Mouse (Mus musculus) lung, adult 2 months (tissue): ENCODE measurements around the gene Rad51d.

Source experiments
- CTCF ChIP-seq: fragments of 200-500 bp; IDR thresholded peaks from 2 replicates; pipeline ENCODE4 v1.5.1; 2011; ENCODE audit warnings: mild to moderate bottlenecking, low read length, control low read depth; ENCODE audit not compliant: insufficient read depth
- POLR2A ChIP-seq: fragments of 200-500 bp; IDR thresholded peaks from 2 replicates; pipeline ENCODE4 v1.6.1; 2011; ENCODE audit warnings: low read depth, mild to moderate bottlenecking, control low read depth, low read length, borderline replicate concordance; ENCODE audit errors: extremely low read depth

- no peak for TF ChIP-seq CTCF
- TF ChIP-seq POLR2A = no peak
Measured at GRCm38 (mm10) chr11:82867956-82868355, 22.5 kb downstream of the Rad51d start.
